Comparison of ENCODE assay signal across 8 mouse cellular contexts in genomic region chr2:142253913-142254312, GRCm38 (mm10).
DNase-seq lines count a peak whose midpoint lies in the region; ATAC-seq and TF ChIP-seq lines count a peak whose summit lies in the region.

No protein-coding gene starts in this region.

- H3K9ac ChIP-seq in embryonic facial prominence, embryonic 11.5 days (replicated peaks; ENCODE audit: low read length): no peak overlapping the region
- no peak overlapping the region for H3K9ac ChIP-seq in heart, embryonic 12.5 days
- H3K9ac ChIP-seq in kidney, embryonic 16.5 days (replicated peaks; ENCODE audit: low read length): no peak overlapping the region
- H3K9ac ChIP-seq in limb, embryonic 14.5 days (ENCODE audit: low read depth, low read length, severe bottlenecking): no peak overlapping the region
- H3K9ac ChIP-seq in neural tube, embryonic 11.5 days (ENCODE audit: low read length): no peak overlapping the region

- no peak overlapping the region for H3K4me3 ChIP-seq in thymus, adult 2 months (ENCODE audit: control insufficient read depth, insufficient read depth, low read length)
- H3K4me3 ChIP-seq in embryonic facial prominence, embryonic 11.5 days (ENCODE audit: low read depth, low read length): no peak overlapping the region
- H3K4me3 ChIP-seq in heart, embryonic 12.5 days: no peak overlapping the region
- no peak overlapping the region for H3K4me3 ChIP-seq in kidney, embryonic 16.5 days (ENCODE audit: low read length)
- H3K4me3 ChIP-seq in limb, embryonic 14.5 days (replicated peaks; ENCODE audit: low read length): no peak overlapping the region
- H3K4me3 ChIP-seq in neural tube, embryonic 11.5 days (ENCODE audit: low read depth, low read length): no peak overlapping the region

- TF ChIP-seq POLR2A in thymus, adult 2 months (IDR thresholded peaks at IDR 0.05; ENCODE audit: control insufficient read depth, extremely low read depth, insufficient read depth, low read length, poor library complexity): no peak
- no peak for TF ChIP-seq POLR2A in limb, embryonic 14.5 days (IDR thresholded peaks at IDR 0.05; ENCODE audit: borderline replicate concordance, extremely low read depth, insufficient read depth, insufficient read length)

- no peak overlapping the region for H3K4me2 ChIP-seq in embryonic facial prominence, embryonic 11.5 days (ENCODE audit: low read depth, low read length)
- H3K4me2 ChIP-seq in heart, embryonic 12.5 days: peak overlapping the region; percentile 41; the same call in 1 of the 2 replicates
- H3K4me2 ChIP-seq in kidney, embryonic 16.5 days (replicated peaks; ENCODE audit: low read depth, low read length): no peak overlapping the region
- H3K4me2 ChIP-seq in limb, embryonic 14.5 days (replicated peaks; ENCODE audit: low read depth, low read length, severe bottlenecking): peak overlapping the region; percentile 19; the same call in 1 of the 2 replicates
- no peak overlapping the region for H3K4me2 ChIP-seq in neural tube, embryonic 11.5 days (ENCODE audit: low read depth)

- H3K4me1 ChIP-seq in thymus, adult 2 months (replicated peaks; ENCODE audit: control insufficient read depth, insufficient read depth, low read length): no peaks in the 10 kb centered on the region
- H3K4me1 ChIP-seq in embryonic facial prominence, embryonic 11.5 days (ENCODE audit: control insufficient read depth, insufficient read depth, low read length): no peaks in the 10 kb centered on the region
- no peaks in the 10 kb centered on the region for H3K4me1 ChIP-seq in heart, embryonic 12.5 days (replicated peaks)
- H3K4me1 ChIP-seq in kidney, embryonic 16.5 days (ENCODE audit: insufficient read depth, low read length): no peaks in the 10 kb centered on the region
- H3K4me1 ChIP-seq in limb, embryonic 14.5 days (ENCODE audit: control insufficient read depth, insufficient read depth, low read length): no peaks in the 10 kb centered on the region; the same call in 1 of the 2 replicates
- no peaks in the 10 kb centered on the region for H3K4me1 ChIP-seq in neural tube, embryonic 11.5 days (ENCODE audit: control insufficient read depth, insufficient read depth, low read length)

- peak; percentile 10 for DNase-seq in thymus, adult 2 months
- no peak for DNase-seq in thymus, adult 18-20 months
- DNase-seq in embryonic facial prominence, embryonic 11.5 days (ENCODE audit: low spot score): peak; percentile 86
- peak; percentile 73 for DNase-seq in limb, embryonic 14.5 days (ENCODE audit: low spot score)
- DNase-seq in neural tube, embryonic 11.5 days (ENCODE audit: low spot score): peak; percentile 69
- peak; percentile 21 for DNase-seq in thymus, postnatal 0 days (ENCODE audit: low spot score)

- whole genome bisulfite sequencing in thymus, adult 2 months: 22% methylated on average over 11 of the region's 11 CpGs
- WGBS in embryonic facial prominence, embryonic 11.5 days: 17% methylated on average over 11 of the region's 11 CpGs
- WGBS in heart, embryonic 12.5 days: 21% methylated on average over 11 of the region's 11 CpGs
- WGBS in kidney, embryonic 16.5 days: 20% methylated on average over 11 of the region's 11 CpGs
- WGBS in limb, embryonic 14.5 days: 12% methylated on average over 11 of the region's 11 CpGs
- 19% methylated on average over 11 of the region's 11 CpGs for WGBS in neural tube, embryonic 11.5 days

- no peaks in the 10 kb centered on the region for H3K27me3 ChIP-seq in thymus, adult 2 months (ENCODE audit: control insufficient read depth, insufficient read depth, low read length)
- H3K27me3 ChIP-seq in embryonic facial prominence, embryonic 11.5 days (ENCODE audit: control insufficient read depth, insufficient read depth, low read length): no peaks in the 10 kb centered on the region
- peaks cover 7% of the 10 kb centered on the region; the same call in 1 of the 2 replicates for H3K27me3 ChIP-seq in heart, embryonic 12.5 days (replicated peaks)
- H3K27me3 ChIP-seq in kidney, embryonic 16.5 days (ENCODE audit: insufficient read depth, low read length): no peaks in the 10 kb centered on the region
- H3K27me3 ChIP-seq in limb, embryonic 14.5 days (ENCODE audit: control insufficient read depth, insufficient read depth, low read length): no peaks in the 10 kb centered on the region; the same call in 1 of the 2 replicates
- H3K27me3 ChIP-seq in neural tube, embryonic 11.5 days (ENCODE audit: control insufficient read depth, insufficient read depth, low read length): no peaks in the 10 kb centered on the region

- no peak overlapping the region for H3K27ac ChIP-seq in thymus, adult 2 months (ENCODE audit: control insufficient read depth, insufficient read depth, low read length)
- H3K27ac ChIP-seq in embryonic facial prominence, embryonic 11.5 days (replicated peaks; ENCODE audit: low read depth, low read length): no peak overlapping the region
- H3K27ac ChIP-seq in heart, embryonic 12.5 days (ENCODE audit: poor library complexity, severe bottlenecking): no peak overlapping the region
- no peak overlapping the region for H3K27ac ChIP-seq in kidney, embryonic 16.5 days (ENCODE audit: low read length)
- no peak overlapping the region for H3K27ac ChIP-seq in limb, embryonic 14.5 days (replicated peaks; ENCODE audit: low read depth, low read length)
- H3K27ac ChIP-seq in neural tube, embryonic 11.5 days (ENCODE audit: low read depth, low read length): no peak overlapping the region

- no peaks in the 10 kb centered on the region for H3K36me3 ChIP-seq in thymus, adult 2 months (ENCODE audit: control insufficient read depth, insufficient read depth, low read length)
- no peaks in the 10 kb centered on the region for H3K36me3 ChIP-seq in embryonic facial prominence, embryonic 11.5 days (replicated peaks; ENCODE audit: control insufficient read depth, insufficient read depth, low read depth, low read length)
- H3K36me3 ChIP-seq in heart, embryonic 12.5 days: no peaks in the 10 kb centered on the region
- H3K36me3 ChIP-seq in kidney, embryonic 16.5 days (ENCODE audit: insufficient read depth, low read length): no peaks in the 10 kb centered on the region
- no peaks in the 10 kb centered on the region for H3K36me3 ChIP-seq in limb, embryonic 14.5 days (ENCODE audit: control insufficient read depth, insufficient read depth, low read length)
- no peaks in the 10 kb centered on the region for H3K36me3 ChIP-seq in neural tube, embryonic 11.5 days (ENCODE audit: control insufficient read depth, insufficient read depth, low read length)

- peak; percentile 67; the same call in 1 of the 2 replicates for ATAC-seq in embryonic facial prominence, embryonic 11.5 days (replicated peaks; ENCODE audit: insufficient number of reproducible peaks, low FRiP score, low TSS enrichment, low read depth)
- no peak for ATAC-seq in heart, embryonic 12.5 days (ENCODE audit: insufficient number of reproducible peaks, low FRiP score)
- peak; percentile 37 for ATAC-seq in kidney, embryonic 16.5 days (ENCODE audit: low FRiP score, low TSS enrichment)
- ATAC-seq in limb, embryonic 14.5 days (ENCODE audit: low FRiP score, low read depth): peak; percentile 62; the same call in 1 of the 2 replicates
- ATAC-seq in neural tube, embryonic 11.5 days (ENCODE audit: insufficient read depth, low FRiP score, low TSS enrichment): peak; percentile 32

- no peaks in the 10 kb centered on the region for H3K9me3 ChIP-seq in embryonic facial prominence, embryonic 11.5 days (replicated peaks; ENCODE audit: control insufficient read depth, low read length)
- H3K9me3 ChIP-seq in heart, embryonic 12.5 days (replicated peaks): no peaks in the 10 kb centered on the region
- H3K9me3 ChIP-seq in kidney, embryonic 16.5 days (ENCODE audit: low read length): no peaks in the 10 kb centered on the region
- H3K9me3 ChIP-seq in limb, embryonic 14.5 days (ENCODE audit: control insufficient read depth, low read length): no peaks in the 10 kb centered on the region
- no peaks in the 10 kb centered on the region for H3K9me3 ChIP-seq in neural tube, embryonic 11.5 days (ENCODE audit: control insufficient read depth, low read length)

- TF ChIP-seq CTCF in thymus, adult 2 months (IDR thresholded peaks at IDR 0.05; ENCODE audit: borderline replicate concordance, control insufficient read depth, extremely low read depth, insufficient read depth, low read length, poor library complexity): no peak

Comparison
In these comparisons a context has a peak if more than half of its experiments do, and no peak if none do; other contexts are left out.
1. DNase-seq: peak in thymus, adult 2 months (single experiment), embryonic facial prominence, embryonic 11.5 days (single experiment), limb, embryonic 14.5 days (single experiment), neural tube, embryonic 11.5 days (single experiment) and thymus, postnatal 0 days (single experiment); none in thymus, adult 18-20 months (0 of 2).
2. H3K4me2 ChIP-seq: peak in heart, embryonic 12.5 days (single experiment) and limb, embryonic 14.5 days (single experiment); none in embryonic facial prominence, embryonic 11.5 days (single experiment), kidney, embryonic 16.5 days (single experiment) and neural tube, embryonic 11.5 days (single experiment).